Mouse (Mus musculus): ENCODE results near the gene Dctpp1. TPM values are rescaled to one million over a fixed set of nuclear protein-coding genes. Genes with fewer than 3 reads are reported as not detected.

The Dctpp1 gene
- polyA plus RNA-seq, 1 experiment from 2014 or later: 265 TPM

Other genes starting within 250 kb of the Dctpp1 start
- 3.9 and 4.4 TPM in 2 replicates for gene Mvp, start 246.1 kb downstream of the Dctpp1 start, polyA plus RNA-seq (2014; fragmentation: Nextera tagmentation; extraction: Ambion mirVana)
- gene Pagr1b, start 244.2 kb downstream of the Dctpp1 start, polyA plus RNA-seq (2014; fragmentation: Nextera tagmentation; extraction: Ambion mirVana): not detected in 2 replicates
- gene Pagr1a, start 243.4 kb downstream of the Dctpp1 start, polyA plus RNA-seq (2014; fragmentation: Nextera tagmentation; extraction: Ambion mirVana): 60.5 and 72.4 TPM in 2 replicates
- gene Gm42742, start 239.6 kb downstream of the Dctpp1 start, polyA plus RNA-seq (2014; fragmentation: Nextera tagmentation; extraction: Ambion mirVana): 60.9 and 64.7 TPM in 2 replicates
- gene Prrt2, start 239.5 kb downstream of the Dctpp1 start, polyA plus RNA-seq (2014; fragmentation: Nextera tagmentation; extraction: Ambion mirVana): 9.6 and 10.3 TPM in 2 replicates
- gene Maz, start 233.7 kb downstream of the Dctpp1 start, polyA plus RNA-seq (2014; fragmentation: Nextera tagmentation; extraction: Ambion mirVana): 106 and 132 TPM in 2 replicates
- gene Kif22, start 218.2 kb downstream of the Dctpp1 start, polyA plus RNA-seq (2014; fragmentation: Nextera tagmentation; extraction: Ambion mirVana): 207 and 208 TPM in 2 replicates
- gene Zg16, start 173.4 kb downstream of the Dctpp1 start, polyA plus RNA-seq (2014; fragmentation: Nextera tagmentation; extraction: Ambion mirVana): not detected in 2 replicates
- gene AI467606, start 169.3 kb downstream of the Dctpp1 start, polyA plus RNA-seq (2014; fragmentation: Nextera tagmentation; extraction: Ambion mirVana): 0.47 and 0.85 TPM in 2 replicates
- gene Qprt, start 138.5 kb downstream of the Dctpp1 start, polyA plus RNA-seq (2014; fragmentation: Nextera tagmentation; extraction: Ambion mirVana): 5.4 and 5.5 TPM in 2 replicates
- gene Spn, start 122.9 kb downstream of the Dctpp1 start, polyA plus RNA-seq (2014; fragmentation: Nextera tagmentation; extraction: Ambion mirVana): 0.11 and 0.12 TPM in 2 replicates
- 96.5 and 104 TPM in 2 replicates for gene Cd2bp2, start 64.7 kb downstream of the Dctpp1 start, polyA plus RNA-seq (2014; fragmentation: Nextera tagmentation; extraction: Ambion mirVana)
- 31.7 and 36.5 TPM in 2 replicates for gene Tbc1d10b, start 52.2 kb downstream of the Dctpp1 start, polyA plus RNA-seq (2014; fragmentation: Nextera tagmentation; extraction: Ambion mirVana)
- 11.2 and 11.3 TPM in 2 replicates for gene Mylpf, start 51.8 kb downstream of the Dctpp1 start, polyA plus RNA-seq (2014; fragmentation: Nextera tagmentation; extraction: Ambion mirVana)
- gene Zfp553, start 27.6 kb downstream of the Dctpp1 start, polyA plus RNA-seq (2014; fragmentation: Nextera tagmentation; extraction: Ambion mirVana): 41.8 and 43.3 TPM in 2 replicates
- gene Sept1, start 27.6 kb downstream of the Dctpp1 start, polyA plus RNA-seq (2014; fragmentation: Nextera tagmentation; extraction: Ambion mirVana): 32.8 and 36.6 TPM in 2 replicates
- 53.8 and 62.5 TPM in 2 replicates for gene Zfp771, start 16.4 kb downstream of the Dctpp1 start, polyA plus RNA-seq (2014; fragmentation: Nextera tagmentation; extraction: Ambion mirVana)
- gene Sephs2, start 13.3 kb upstream of the Dctpp1 start, polyA plus RNA-seq (2014; fragmentation: Nextera tagmentation; extraction: Ambion mirVana): 86.2 and 87.0 TPM in 2 replicates
- gene Itgal, start 35.6 kb upstream of the Dctpp1 start, polyA plus RNA-seq (2014; fragmentation: Nextera tagmentation; extraction: Ambion mirVana): 0.21 and 0.29 TPM in 2 replicates
- 5.3 and 5.5 TPM in 2 replicates for gene Zfp768, start 84.9 kb upstream of the Dctpp1 start, polyA plus RNA-seq (2014; fragmentation: Nextera tagmentation; extraction: Ambion mirVana)
- gene Zfp747, start 115.3 kb upstream of the Dctpp1 start, polyA plus RNA-seq (2014; fragmentation: Nextera tagmentation; extraction: Ambion mirVana): 8.5 and 8.6 TPM in 2 replicates
- gene 9130019O22Rik, start 126.5 kb upstream of the Dctpp1 start, polyA plus RNA-seq (2014; fragmentation: Nextera tagmentation; extraction: Ambion mirVana): 5.0 and 5.3 TPM in 2 replicates
- gene E430018J23Rik, start 132.9 kb upstream of the Dctpp1 start, polyA plus RNA-seq (2014; fragmentation: Nextera tagmentation; extraction: Ambion mirVana): 5.9 and 6.8 TPM in 2 replicates
- gene Zfp764, start 146.1 kb upstream of the Dctpp1 start, polyA plus RNA-seq (2014; fragmentation: Nextera tagmentation; extraction: Ambion mirVana): 7.2 and 7.4 TPM in 2 replicates
- 35.4 and 35.7 TPM in 2 replicates for gene Zfp688, start 161.4 kb upstream of the Dctpp1 start, polyA plus RNA-seq (2014; fragmentation: Nextera tagmentation; extraction: Ambion mirVana)
- 15.7 and 16.5 TPM in 2 replicates for gene Zfp689, start 188.4 kb upstream of the Dctpp1 start, polyA plus RNA-seq (2014; fragmentation: Nextera tagmentation; extraction: Ambion mirVana)
- 70.7 and 77.3 TPM in 2 replicates for gene Prr14, start 198.9 kb upstream of the Dctpp1 start, polyA plus RNA-seq (2014; fragmentation: Nextera tagmentation; extraction: Ambion mirVana)
- gene Fbrs, start 218.5 kb upstream of the Dctpp1 start, polyA plus RNA-seq (2014; fragmentation: Nextera tagmentation; extraction: Ambion mirVana): 13.6 and 14.7 TPM in 2 replicates

All from forebrain, embryonic 11.5 days (tissue).